Mouse (Mus musculus) liver, adult 2 months (tissue): ENCODE results near the gene Wnt2b.

Source experiments
- CTCF ChIP-seq: fragments of 200-500 bp; IDR thresholded peaks from 2 replicates; pipeline ENCODE4 v1.5.1; 2011; ENCODE audit warnings: low read depth, low read length, control low read depth
- POLR2A ChIP-seq: fragments of 200-500 bp; IDR thresholded peaks from 2 replicates; pipeline ENCODE4 v1.6.1; 2011; ENCODE audit warnings: low read length, control low read depth; ENCODE audit not compliant: insufficient read depth; ENCODE audit errors: extremely low read depth

DNA sequence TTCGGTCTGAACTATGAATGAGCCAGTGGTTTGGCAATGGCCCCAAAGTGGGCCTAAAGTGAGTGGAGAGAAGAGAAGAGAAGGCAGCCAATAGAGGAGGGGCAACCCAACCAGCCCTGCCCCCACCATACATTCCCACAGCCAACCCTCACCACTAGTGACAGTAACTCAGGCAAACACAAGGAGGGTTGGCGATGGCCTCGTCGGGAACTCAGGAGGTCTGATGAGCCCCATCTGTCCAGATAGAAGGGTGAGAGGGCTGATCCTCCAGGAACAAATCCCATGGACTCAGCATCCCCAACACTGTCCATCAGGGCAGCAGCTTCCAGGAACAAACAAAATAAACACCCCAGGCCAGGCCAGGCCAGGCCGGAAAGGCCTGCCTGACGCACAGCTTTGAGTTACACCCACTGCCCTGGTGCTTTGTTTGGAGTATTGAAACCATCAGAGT is 5.6 kb downstream of the Wnt2b start:
- TF ChIP-seq CTCF (no peak), POLR2A (no peak)
